Mouse (Mus musculus) spleen, adult 2 months (tissue): Measurements from ENCODE around the gene Syt13.

Source experiments
- CTCF ChIP-seq: fragments of 200-500 bp; IDR thresholded peaks from 2 replicates; pipeline ENCODE4 v1.5.1; 2011; ENCODE audit warnings: mild to moderate bottlenecking, inconsistent platforms; ENCODE audit not compliant: insufficient read depth, insufficient read length, insufficient replicate concordance; ENCODE audit errors: extremely low read depth
- POLR2A ChIP-seq: fragments of 200-500 bp; IDR thresholded peaks from 2 replicates; pipeline ENCODE4 v1.6.1; 2011; ENCODE audit warnings: low read depth, low read length, inconsistent platforms

DNA sequence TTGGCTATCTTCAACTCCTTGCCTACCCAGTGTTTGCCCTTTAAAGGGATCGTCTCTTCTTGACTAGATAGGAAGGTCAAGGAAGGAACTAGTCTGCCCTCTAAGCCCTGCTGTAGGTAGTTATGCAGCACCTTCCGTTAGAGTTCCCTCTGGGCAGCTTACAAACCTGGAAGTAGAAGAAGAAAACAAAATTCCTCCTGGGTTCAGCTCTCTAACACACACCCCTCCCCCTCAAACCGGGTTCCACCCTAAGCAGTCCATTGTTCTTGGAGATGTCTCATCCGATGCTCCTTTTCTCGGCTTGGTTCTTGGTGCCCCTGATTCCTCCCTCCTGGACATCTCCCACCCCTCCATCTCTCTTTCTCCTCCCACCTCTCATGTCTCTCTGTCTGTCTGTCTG is 14.8 kb downstream of the Syt13 start:
- TF ChIP-seq CTCF (no peak), POLR2A (no peak)
